Mouse (Mus musculus) MEL (cell line): ENCODE measurements around the gene Igf2bp2.

Source experiments
- POLR2A ChIP-seq, 2 experiments: IDR thresholded peaks; 2 replicates each; pipeline ENCODE4 v1.6.1; 2011 to 2012; ENCODE audit warnings: low read length in 2 of 2, mild to moderate bottlenecking in 2 of 2, control low read depth in 1 of 2, improper control_type of control experiment in 1 of 2, low read depth in 1 of 2, moderate library complexity in 1 of 2; ENCODE audit not compliant: control insufficient read depth in 1 of 2, insufficient read depth in 1 of 2, poor library complexity in 1 of 2
- SIN3A ChIP-seq: IDR thresholded peaks from 2 replicates; pipeline ENCODE4 v1.6.1; 2012; ENCODE audit warnings: low read length, improper control_type of control experiment, inconsistent platforms
- USF1 ChIP-seq: IDR thresholded peaks from 2 replicates; pipeline ENCODE4 v1.6.1; 2014; ENCODE audit warnings: low read depth, mild to moderate bottlenecking, inconsistent platforms, low read length, improper control_type of control experiment, moderate library complexity
- ZKSCAN1 ChIP-seq: IDR thresholded peaks from 2 replicates; pipeline ENCODE4 v1.6.1; 2012; ENCODE audit warnings: low read depth, mild to moderate bottlenecking, inconsistent platforms, low read length, improper control_type of control experiment, moderate library complexity

GRCm38 (mm10) chr16:22009596-22009995, 153.5 kb downstream of the Igf2bp2 start:
- TF ChIP-seq POLR2A (IDR thresholded peaks at IDR 0.05; ENCODE audit: control insufficient read depth in 1 of 2, insufficient read depth in 1 of 2, low read depth in 1 of 2, low read length in 2 of 2, poor library complexity in 1 of 2) = 0 out of 4 replicates have a peak, but pooled peaks of 1 of the 2 experiments have one; percentile 9
- TF ChIP-seq ZKSCAN1 = no peak
- TF ChIP-seq USF1 = no peak
- no peak for TF ChIP-seq SIN3A
